Mouse (Mus musculus): ENCODE data around the gene Hba-a1. TPM values are rescaled to one million over a fixed set of nuclear protein-coding genes. Genes with fewer than 3 reads are reported as not detected.
A peak's percentile ranks its signal among the peaks of the same experiment; 100 is the strongest.

Gene Hba-a1
- polyA plus RNA-seq, 1 experiment from 2014 or later = 15,213 TPM

- Histone ChIP-seq H3K27ac (ENCODE audit: low read length) (no peak overlapping the region), H3K9me3 (replicated peaks; ENCODE audit: control insufficient read depth, low read length) (no peaks in the 10 kb centered on the region), H3K9ac (ENCODE audit: low read length) (no peak overlapping the region), H3K27me3 (ENCODE audit: control insufficient read depth, insufficient read depth, low read length) (no peaks in the 10 kb centered on the region; the same call in 1 of the 2 replicates), H3K4me1 (ENCODE audit: control insufficient read depth, insufficient read depth, low read length) (no peaks in the 10 kb centered on the region), H3K4me2 (ENCODE audit: low read depth, low read length) (no peak overlapping the region), H3K4me3 (ENCODE audit: low read length) (no peak overlapping the region), H3K36me3 (ENCODE audit: control insufficient read depth, insufficient read depth) (no peaks in the 10 kb centered on the region)
- WGBS = 78% methylated on average over 3 of the region's 3 CpGs
- no peak for ATAC-seq (replicated peaks; ENCODE audit: extremely low read depth, insufficient read depth, low FRiP score)
These were observed 32.7 kb downstream of the Hba-a1 start for GRCm38 (mm10) chr11:32316009-32316408.

GRCm38 (mm10) chr11:32320507-32321195, 37.3 kb downstream of the Hba-a1 start:
- Histone ChIP-seq H3K36me3 (ENCODE audit: control insufficient read depth, insufficient read depth) (no peaks in the 10 kb centered on the region), H3K27me3 (ENCODE audit: control insufficient read depth, insufficient read depth, low read length) (no peaks in the 10 kb centered on the region), H3K4me3 (ENCODE audit: low read length) (no peak overlapping the region), H3K27ac (ENCODE audit: low read length) (no peak overlapping the region), H3K4me1 (ENCODE audit: control insufficient read depth, insufficient read depth, low read length) (0 out of 2 replicates have a peak, but pooled peaks cover 2% of the 10 kb centered on the region), H3K4me2 (ENCODE audit: low read depth, low read length) (no peak overlapping the region), H3K9ac (ENCODE audit: low read length) (no peak overlapping the region), H3K9me3 (replicated peaks; ENCODE audit: control insufficient read depth, low read length) (no peaks in the 10 kb centered on the region)
- WGBS = 52% methylated on average over 11 of the region's 11 CpGs
- no peak for ATAC-seq (replicated peaks; ENCODE audit: extremely low read depth, insufficient read depth, low FRiP score)

GRCm38 (mm10) chr11:32321196-32321565, 37.9 kb downstream of the Hba-a1 start:
- no peaks in the 10 kb centered on the region for H3K36me3 ChIP-seq (ENCODE audit: control insufficient read depth, insufficient read depth)
- WGBS = 34% methylated on average over 8 of the region's 8 CpGs
- H3K27me3 ChIP-seq (ENCODE audit: control insufficient read depth, insufficient read depth, low read length) = no peaks in the 10 kb centered on the region
- H3K4me2 ChIP-seq (ENCODE audit: low read depth, low read length) = no peak overlapping the region
- H3K9ac ChIP-seq (ENCODE audit: low read length) = no peak overlapping the region
- 0 out of 2 replicates have a peak, but pooled peaks cover 2% of the 10 kb centered on the region for H3K4me1 ChIP-seq (ENCODE audit: control insufficient read depth, insufficient read depth, low read length)
- H3K27ac ChIP-seq (ENCODE audit: low read length) = no peak overlapping the region
- 0 out of 2 replicates have a peak, but pooled peaks have one; percentile 28 for ATAC-seq (replicated peaks; ENCODE audit: extremely low read depth, insufficient read depth, low FRiP score)
- no peak overlapping the region for H3K4me3 ChIP-seq (ENCODE audit: low read length)
- H3K9me3 ChIP-seq (replicated peaks; ENCODE audit: control insufficient read depth, low read length) = no peaks in the 10 kb centered on the region

GRCm38 (mm10) chr11:32324609-32325008, 41.3 kb downstream of the Hba-a1 start:
- Histone ChIP-seq H3K4me2 (ENCODE audit: low read depth, low read length) (peak overlapping the region; percentile 56), H3K4me3 (ENCODE audit: low read length) (peak overlapping the region; percentile 39)
- WGBS = 11% methylated on average over 15 of the region's 15 CpGs

DNA sequence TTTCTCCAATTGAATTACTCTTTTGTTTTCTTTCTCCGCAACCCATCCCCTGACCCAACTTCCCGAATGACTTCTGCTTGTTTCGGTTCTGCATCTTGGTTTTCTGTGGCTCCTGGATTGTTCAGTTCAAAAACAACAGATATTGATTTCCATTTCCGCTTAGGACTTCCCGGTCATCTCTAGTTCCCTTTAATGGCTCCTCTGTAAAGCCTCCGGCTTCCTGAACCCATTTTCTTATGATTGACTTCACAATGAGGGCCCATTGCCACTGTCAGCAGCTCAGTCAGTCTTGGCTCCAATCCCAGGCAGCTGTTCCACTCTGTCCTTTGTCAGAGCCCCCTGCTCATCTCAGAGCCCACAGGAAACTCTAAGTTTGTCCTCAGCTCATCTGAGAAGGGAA, 47.8 kb downstream of the Hba-a1 start:
- Histone ChIP-seq H3K9ac (ENCODE audit: low read length) (no peak overlapping the region), H3K27me3 (ENCODE audit: control insufficient read depth, insufficient read depth, low read length) (no peaks in the 10 kb centered on the region), H3K4me1 (ENCODE audit: control insufficient read depth, insufficient read depth, low read length) (peaks cover 3% of the 10 kb centered on the region; the same call in 1 of the 2 replicates), H3K36me3 (ENCODE audit: control insufficient read depth, insufficient read depth) (no peaks in the 10 kb centered on the region), H3K27ac (ENCODE audit: low read length) (peak overlapping the region; percentile 31; the same call in 1 of the 2 replicates), H3K9me3 (replicated peaks; ENCODE audit: control insufficient read depth, low read length) (peaks cover 3% of the 10 kb centered on the region; the same call in 1 of the 2 replicates), H3K4me3 (ENCODE audit: low read length) (no peak overlapping the region), H3K4me2 (ENCODE audit: low read depth, low read length) (peak overlapping the region; percentile 8; the same call in 1 of the 2 replicates)
- ATAC-seq (replicated peaks; ENCODE audit: extremely low read depth, insufficient read depth, low FRiP score) = peak; percentile 79
- WGBS = 46% methylated on average over 6 of the region's 6 CpGs

More at GRCm38 (mm10) chr11:32324609-32325008, 41.3 kb downstream of the Hba-a1 start:
- no peak overlapping the region for H3K27ac ChIP-seq (ENCODE audit: low read length)
- no peaks in the 10 kb centered on the region for H3K36me3 ChIP-seq (ENCODE audit: control insufficient read depth, insufficient read depth)
- H3K9me3 ChIP-seq (replicated peaks; ENCODE audit: control insufficient read depth, low read length) = no peaks in the 10 kb centered on the region
- H3K9ac ChIP-seq (ENCODE audit: low read length) = peak overlapping the region; percentile 61; the same call in 1 of the 2 replicates
- peak; percentile 79 for ATAC-seq (replicated peaks; ENCODE audit: extremely low read depth, insufficient read depth, low FRiP score)
- H3K4me1 ChIP-seq (ENCODE audit: control insufficient read depth, insufficient read depth, low read length) = 0 out of 2 replicates have a peak, but pooled peaks cover 2% of the 10 kb centered on the region
- H3K27me3 ChIP-seq (ENCODE audit: control insufficient read depth, insufficient read depth, low read length) = no peaks in the 10 kb centered on the region

DNA sequence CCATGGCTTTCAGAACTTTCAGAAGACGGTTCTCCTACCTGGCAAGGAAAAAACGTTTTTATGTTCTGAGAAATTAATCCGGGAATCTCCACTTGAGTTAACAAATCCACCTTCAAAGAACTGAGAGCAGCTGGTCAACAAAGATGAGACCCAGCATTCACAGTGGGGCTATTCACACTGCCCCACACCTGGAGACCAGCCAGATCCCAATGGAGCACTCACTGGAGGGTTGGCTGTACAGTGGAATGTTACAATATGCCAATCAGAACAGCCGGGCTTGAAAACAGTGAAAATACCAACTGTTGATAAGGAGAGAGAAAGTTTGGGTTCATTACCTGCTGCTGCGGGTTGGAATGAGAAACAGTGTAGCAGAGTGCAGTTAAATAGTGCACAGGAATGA, 48.5 kb downstream of the Hba-a1 start:
- Histone ChIP-seq H3K27ac (ENCODE audit: low read length) (no peak overlapping the region), H3K4me3 (ENCODE audit: low read length) (no peak overlapping the region), H3K4me2 (ENCODE audit: low read depth, low read length) (no peak overlapping the region), H3K9ac (ENCODE audit: low read length) (no peak overlapping the region), H3K27me3 (ENCODE audit: control insufficient read depth, insufficient read depth, low read length) (no peaks in the 10 kb centered on the region), H3K4me1 (ENCODE audit: control insufficient read depth, insufficient read depth, low read length) (peaks cover 3% of the 10 kb centered on the region; the same call in 1 of the 2 replicates), H3K36me3 (ENCODE audit: control insufficient read depth, insufficient read depth) (no peaks in the 10 kb centered on the region), H3K9me3 (replicated peaks; ENCODE audit: control insufficient read depth, low read length) (peaks cover 6% of the 10 kb centered on the region; the same call in 1 of the 2 replicates)
- no peak for ATAC-seq (replicated peaks; ENCODE audit: extremely low read depth, insufficient read depth, low FRiP score)
- WGBS = 45% methylated on average over 5 of the region's 5 CpGs

GRCm38 (mm10) chr11:32333235-32333634, 49.9 kb downstream of the Hba-a1 start:
- WGBS = 62% methylated on average over 2 of the region's 2 CpGs
- no peaks in the 10 kb centered on the region for H3K36me3 ChIP-seq (ENCODE audit: control insufficient read depth, insufficient read depth)
- H3K4me1 ChIP-seq (ENCODE audit: control insufficient read depth, insufficient read depth, low read length) = peaks cover 3% of the 10 kb centered on the region; the same call in 1 of the 2 replicates
- peaks cover 10% of the 10 kb centered on the region for H3K9me3 ChIP-seq (replicated peaks; ENCODE audit: control insufficient read depth, low read length)
- no peaks in the 10 kb centered on the region for H3K27me3 ChIP-seq (ENCODE audit: control insufficient read depth, insufficient read depth, low read length)
- H3K9ac ChIP-seq (ENCODE audit: low read length) = no peak overlapping the region
- ATAC-seq (replicated peaks; ENCODE audit: extremely low read depth, insufficient read depth, low FRiP score) = no peak
- no peak overlapping the region for H3K4me3 ChIP-seq (ENCODE audit: low read length)
- H3K4me2 ChIP-seq (ENCODE audit: low read depth, low read length) = no peak overlapping the region
- H3K27ac ChIP-seq (ENCODE audit: low read length) = no peak overlapping the region

Other genes with a start within 250 kb of the Hba-a1 start
- gene Il9r, start 83.2 kb upstream of the Hba-a1 start, polyA plus RNA-seq (2015; fragmentation: Nextera tagmentation; extraction: Ambion mirVana) = 0.74 and 1.4 TPM in 2 replicates
- 42.6 and 50.9 TPM in 2 replicates for gene Snrnp25, start 78.1 kb upstream of the Hba-a1 start, polyA plus RNA-seq (2015; fragmentation: Nextera tagmentation; extraction: Ambion mirVana)
- 35.6 and 44.2 TPM in 2 replicates for gene Rhbdf1, start 61.2 kb upstream of the Hba-a1 start, polyA plus RNA-seq (2015; fragmentation: Nextera tagmentation; extraction: Ambion mirVana)
- 19.1 and 20.4 TPM in 2 replicates for gene Mpg, start 57.0 kb upstream of the Hba-a1 start, polyA plus RNA-seq (2015; fragmentation: Nextera tagmentation; extraction: Ambion mirVana)
- gene Nprl3, start 15.8 kb upstream of the Hba-a1 start, polyA plus RNA-seq (2015; fragmentation: Nextera tagmentation; extraction: Ambion mirVana) = 30.4 and 33.0 TPM in 2 replicates
- gene Hba-x, start 7.1 kb upstream of the Hba-a1 start, polyA plus RNA-seq (2015; fragmentation: Nextera tagmentation; extraction: Ambion mirVana) = 61.3 and 82.7 TPM in 2 replicates
- gene Hbq1b, start 3.5 kb downstream of the Hba-a1 start, polyA plus RNA-seq (2015; fragmentation: Nextera tagmentation; extraction: Ambion mirVana) = 1.5 and 1.7 TPM in 2 replicates
- 36,578 and 41,568 TPM in 2 replicates for gene Hba-a2, start 13.0 kb downstream of the Hba-a1 start, polyA plus RNA-seq (2015; fragmentation: Nextera tagmentation; extraction: Ambion mirVana)
- gene Hbq1a, start 16.6 kb downstream of the Hba-a1 start, polyA plus RNA-seq (2015; fragmentation: Nextera tagmentation; extraction: Ambion mirVana) = 1.6 and 2.8 TPM in 2 replicates
- 10.0 and 10.9 TPM in 2 replicates for gene Sh3pxd2b, start 64.3 kb downstream of the Hba-a1 start, polyA plus RNA-seq (2015; fragmentation: Nextera tagmentation; extraction: Ambion mirVana)
- 25.5 and 27.1 TPM in 2 replicates for gene Ubtd2, start 171.9 kb downstream of the Hba-a1 start, polyA plus RNA-seq (2015; fragmentation: Nextera tagmentation; extraction: Ambion mirVana)
- 0.40 and 0.56 TPM in 2 replicates for gene Efcab9, start 248.6 kb downstream of the Hba-a1 start, polyA plus RNA-seq (2015; fragmentation: Nextera tagmentation; extraction: Ambion mirVana)
- gene Stk10, start 249.8 kb downstream of the Hba-a1 start, polyA plus RNA-seq (2015; fragmentation: Nextera tagmentation; extraction: Ambion mirVana) = 4.1 and 5.5 TPM in 2 replicates

All from heart, embryonic 16.5 days (tissue).